Mouse (Mus musculus) midbrain, embryonic 11.5 days (tissue): Measurements from ENCODE around the gene 4930505A04Rik. TPM values are rescaled to one million over a fixed set of nuclear protein-coding genes. Genes with fewer than 3 reads are reported as not detected.
"Not testable (repeated sequence)": the region's sequence is repeated elsewhere in the genome, so short reads cannot be mapped to it uniquely, and the experiment has no call there.

ENCODE experiments used
- ATAC-seq: fragments of 200-750 bp; cut with Nextera tagmentation; 2 replicates; pipeline ENCODE4 v1.8.0; 2017; ENCODE audit warnings: moderate TSS enrichment, moderate library complexity; ENCODE audit not compliant: low FRiP score
- DNase-seq: peaks from one replicate; pipeline ENCODE4 v3.0.0; 2015; ENCODE audit warnings: low spot score; ENCODE audit errors: missing footprints
- H3K27ac ChIP-seq: fragments of 300-500 bp; sonication (generic); 2 replicates; pipeline ENCODE4 v1.5.1; 2014; ENCODE audit warnings: low read depth, low read length
- H3K27me3 ChIP-seq: fragments of 300-500 bp; sonication (generic); 2 replicates; pipeline ENCODE4 v1.6.1; 2014; ENCODE audit warnings: mild to moderate bottlenecking, low read length, moderate library complexity, mixed read lengths; ENCODE audit not compliant: control insufficient read depth, insufficient read depth
- H3K36me3 ChIP-seq: fragments of 300-500 bp; sonication (generic); 2 replicates; pipeline ENCODE4 v1.6.1; 2014; ENCODE audit warnings: mild to moderate bottlenecking, low read length, moderate library complexity, mixed read lengths; ENCODE audit not compliant: control insufficient read depth, insufficient read depth
- H3K4me1 ChIP-seq: fragments of 300-500 bp; sonication (generic); 2 replicates; pipeline ENCODE4 v1.6.1; 2014; ENCODE audit warnings: low read length; ENCODE audit not compliant: control insufficient read depth, insufficient read depth
- H3K4me2 ChIP-seq: fragments of 300-500 bp; sonication (generic); 2 replicates; pipeline ENCODE4 v1.6.1; 2014; ENCODE audit warnings: mild to moderate bottlenecking, moderate library complexity
- H3K4me3 ChIP-seq: fragments of 300-500 bp; sonication (generic); 2 replicates; pipeline ENCODE4 v1.5.1; 2014; ENCODE audit warnings: low read depth, low read length
- H3K9ac ChIP-seq: fragments of 300-500 bp; sonication (generic); 2 replicates; pipeline ENCODE4 v1.6.1; 2014; ENCODE audit warnings: low read length
- H3K9me3 ChIP-seq: fragments of 300-500 bp; sonication (generic); 2 replicates; pipeline ENCODE4 v1.6.1; 2016; ENCODE audit warnings: low read length; ENCODE audit not compliant: control insufficient read depth
- WGBS: fragments of 180-500 bp; shearing (Covaris S2); extraction: QIAGEN DNeasy Blood & Tissue Kit; methylation state at CpG from one replicate; pipeline ENCODE4 v1.1.7; 2014; 5-methylcytosine and 5-hydroxymethylcytosine counted together
- polyA plus RNA-seq: library from polyadenylated mRNA; unstranded; fragments of >200 nt; fragmentation: Nextera tagmentation; extraction: Ambion mirVana; gene quantifications from 2 replicates; pipeline ENCODE4 v1.2.1, GENCODE M21; 2014

The 4930505A04Rik gene
- polyA plus RNA-seq, 1 experiment from 2014 or later = not detected

DNA sequence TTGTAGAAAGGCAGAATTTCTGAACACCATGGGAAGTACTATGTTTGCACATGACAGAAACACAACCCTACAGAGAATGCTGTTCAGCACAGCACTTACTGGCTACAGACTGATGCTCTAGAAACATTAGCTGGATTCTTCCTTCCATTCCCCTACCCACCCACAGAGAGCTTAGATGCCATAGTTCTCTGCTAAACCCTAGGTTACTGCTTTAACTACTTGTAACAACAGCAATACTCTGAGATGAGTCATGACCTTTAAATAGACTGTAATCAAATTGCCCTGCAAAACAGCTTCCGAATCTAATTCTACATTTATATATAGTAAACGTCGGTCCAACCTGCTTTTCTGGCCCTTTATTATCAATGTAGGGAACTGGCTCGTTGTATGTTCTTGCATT is 17.3 kb downstream of the 4930505A04Rik start:
- 83% methylated on average over 4 of the region's 4 CpGs for WGBS
- H3K9me3 ChIP-seq = no peaks in the 10 kb centered on the region
- DNase-seq = no peak
- H3K27me3 ChIP-seq = no peaks in the 10 kb centered on the region
- H3K27ac ChIP-seq = no peak overlapping the region
- H3K4me3 ChIP-seq = no peak overlapping the region
- H3K9ac ChIP-seq = no peak overlapping the region
- no peaks in the 10 kb centered on the region for H3K4me1 ChIP-seq
- ATAC-seq = no peak
- H3K36me3 ChIP-seq = no peaks in the 10 kb centered on the region
- H3K4me2 ChIP-seq = no peak overlapping the region

DNA sequence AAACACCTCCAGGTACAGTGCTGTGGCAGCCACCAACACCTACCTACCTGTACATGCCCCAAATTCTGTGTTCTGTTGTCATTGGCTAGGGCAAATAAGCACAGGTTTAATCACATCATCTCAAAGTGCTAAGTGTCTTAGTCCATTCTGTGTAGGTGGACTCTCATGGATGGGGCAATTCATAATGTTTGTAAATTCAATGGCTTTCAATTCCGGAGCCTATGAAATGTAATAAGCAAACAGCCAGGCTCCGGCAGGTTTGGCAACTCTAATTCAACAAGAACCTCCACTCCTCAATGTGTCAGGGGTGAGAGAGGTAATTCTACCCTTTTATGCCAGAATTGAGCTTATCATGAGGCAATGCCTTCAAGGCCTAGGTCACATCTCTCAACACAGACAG is 23.5 kb downstream of the 4930505A04Rik start:
- ATAC-seq (no peak), DNase-seq (no peak)
- no peak overlapping the region for H3K4me3 ChIP-seq
- H3K4me1 ChIP-seq = no peaks in the 10 kb centered on the region
- no peak overlapping the region for H3K4me2 ChIP-seq
- no peaks in the 10 kb centered on the region for H3K27me3 ChIP-seq
- no peak overlapping the region for H3K9ac ChIP-seq
- H3K27ac ChIP-seq = no peak overlapping the region
- H3K36me3 ChIP-seq = no peaks in the 10 kb centered on the region
- WGBS = 96% methylated on average over 2 of the region's 2 CpGs
- H3K9me3 ChIP-seq = no peaks in the 10 kb centered on the region

DNA sequence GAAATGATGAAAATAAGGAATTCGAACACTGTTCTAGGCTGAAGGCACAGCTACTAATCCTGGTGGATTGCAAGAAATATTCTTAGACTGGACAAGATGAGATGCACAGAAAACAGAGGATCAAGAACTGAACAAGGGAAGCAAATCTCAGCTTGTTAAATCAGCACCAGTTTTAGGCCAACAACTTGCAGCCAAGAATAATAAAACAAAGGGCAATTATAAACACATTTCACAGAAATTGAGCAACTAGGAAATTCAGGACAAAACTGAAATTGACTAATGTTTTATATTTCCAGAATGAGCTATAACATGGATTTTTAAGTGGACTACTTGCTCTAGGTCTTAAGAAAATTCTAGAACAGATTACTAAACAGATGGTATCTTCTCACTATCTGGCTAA is 24.1 kb downstream of the 4930505A04Rik start:
- no peak overlapping the region for H3K27ac ChIP-seq
- DNase-seq (no peak), ATAC-seq (no peak)
- H3K9ac ChIP-seq = no peak overlapping the region
- 87% methylated on average over 1 of the region's 1 CpGs for WGBS
- H3K9me3 ChIP-seq = no peaks in the 10 kb centered on the region
- H3K4me1 ChIP-seq = no peaks in the 10 kb centered on the region
- H3K36me3 ChIP-seq = no peaks in the 10 kb centered on the region
- H3K27me3 ChIP-seq = no peaks in the 10 kb centered on the region
- no peak overlapping the region for H3K4me3 ChIP-seq
- H3K4me2 ChIP-seq = no peak overlapping the region

DNA sequence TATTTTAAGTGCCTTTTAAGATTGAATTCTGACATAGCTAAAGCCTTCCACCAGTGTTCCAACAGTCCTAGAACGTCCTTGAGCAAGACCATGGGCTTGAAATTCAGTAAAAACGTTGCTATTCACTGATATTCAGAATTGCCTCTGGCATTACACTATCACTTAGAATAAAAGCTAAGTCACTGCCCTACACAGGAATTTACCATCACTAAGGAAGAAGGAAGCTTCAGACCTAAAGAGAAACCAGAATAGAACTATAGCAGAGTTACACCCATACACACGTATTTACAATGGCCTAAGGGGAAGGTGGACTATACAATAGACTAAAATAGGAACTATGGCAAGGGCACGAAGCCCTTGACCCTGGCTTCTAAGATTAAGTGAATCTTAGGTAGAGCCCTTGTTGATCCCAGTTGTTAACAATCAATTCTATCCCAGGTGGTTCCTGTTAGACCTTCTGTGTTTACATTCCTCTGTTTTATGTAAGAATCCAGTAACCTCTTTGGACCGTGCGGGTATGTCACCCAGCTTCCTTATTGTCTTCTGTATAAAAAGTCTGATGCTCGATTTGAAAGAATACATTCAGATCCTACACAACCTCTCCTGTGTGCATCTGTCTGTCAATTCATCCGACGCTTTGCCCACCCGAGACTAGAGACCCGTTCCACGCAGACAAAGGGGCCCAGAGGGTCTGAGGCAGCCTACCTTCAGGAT is 27.3 kb downstream of the 4930505A04Rik start:
- WGBS = 85% methylated on average over 12 of the region's 12 CpGs
- not testable (repeated sequence) for ATAC-seq

DNA sequence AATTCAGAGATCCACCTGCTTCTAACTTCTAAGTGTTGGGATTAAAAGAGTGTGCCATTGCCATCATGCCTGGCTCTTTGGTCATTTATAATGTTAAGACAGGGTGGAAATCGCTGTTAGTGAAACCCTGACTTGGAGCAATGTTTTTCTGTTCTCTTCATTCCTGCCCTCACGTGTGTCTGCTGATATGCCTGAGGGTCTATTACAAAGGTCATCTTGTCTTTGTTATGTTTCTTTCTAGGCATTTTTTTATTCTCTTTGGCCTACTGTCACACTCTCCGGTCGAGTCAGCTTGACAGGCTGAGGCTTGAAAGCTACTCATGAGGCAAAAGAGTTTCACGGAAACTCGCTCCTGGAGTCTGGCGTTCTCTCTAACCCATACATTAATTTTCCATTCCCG is 27.9 kb downstream of the 4930505A04Rik start:
- DNase-seq (no peak), ATAC-seq (no peak)
- WGBS = 85% methylated on average over 7 of the region's 8 CpGs
- no peak overlapping the region for H3K27ac ChIP-seq
- H3K4me2 ChIP-seq = no peak overlapping the region
- H3K4me1 ChIP-seq = no peaks in the 10 kb centered on the region
- no peaks in the 10 kb centered on the region for H3K9me3 ChIP-seq
- H3K27me3 ChIP-seq = no peaks in the 10 kb centered on the region
- H3K36me3 ChIP-seq = no peaks in the 10 kb centered on the region
- H3K9ac ChIP-seq = no peak overlapping the region
- no peak overlapping the region for H3K4me3 ChIP-seq

More for the DNA sequence above, 27.3 kb downstream of the 4930505A04Rik start:
- H3K9ac ChIP-seq, H3K4me2 ChIP-seq, H3K9me3 ChIP-seq, H3K36me3 ChIP-seq, H3K27ac ChIP-seq, H3K27me3 ChIP-seq, H3K4me1 ChIP-seq, H3K4me3 ChIP-seq, DNase-seq: not testable (repeated sequence)

DNA sequence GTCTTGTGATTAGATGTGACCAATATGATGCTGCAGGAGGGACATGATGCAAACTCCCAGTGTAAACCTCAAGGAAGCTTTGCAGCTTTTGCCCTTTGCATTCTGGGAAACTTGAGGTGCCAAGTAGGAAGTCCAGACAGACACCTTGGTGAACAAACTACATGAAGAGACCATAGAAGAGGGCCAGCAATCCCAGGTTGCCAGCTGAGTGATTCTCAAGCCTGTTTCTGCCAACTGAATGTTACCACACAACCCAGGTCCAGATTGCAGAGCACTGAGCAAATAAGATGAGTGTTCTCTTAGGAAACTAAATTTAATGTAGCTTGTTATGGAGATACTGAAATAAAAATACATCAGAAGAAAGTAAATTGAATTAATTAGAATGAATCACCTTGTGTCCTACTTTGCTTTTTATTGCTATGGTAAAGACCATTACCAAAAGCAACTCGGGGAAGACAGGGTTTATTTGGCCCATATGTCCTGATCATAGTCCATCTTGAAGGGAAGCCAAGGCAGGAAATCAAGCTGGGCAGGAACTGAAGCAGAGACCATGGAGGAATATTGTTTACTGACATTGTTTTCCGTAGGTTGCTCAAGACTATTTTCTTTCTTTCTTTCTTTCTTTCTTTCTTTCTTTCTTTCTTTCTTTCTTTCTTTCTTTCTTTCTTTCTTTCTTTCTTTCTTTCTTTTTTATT is 38.2 kb downstream of the 4930505A04Rik start:
- ATAC-seq = no peak
- H3K4me3 ChIP-seq = no peak overlapping the region
- H3K27ac ChIP-seq = no peak overlapping the region
- no peaks in the 10 kb centered on the region for H3K36me3 ChIP-seq
- no peaks in the 10 kb centered on the region for H3K9me3 ChIP-seq
- H3K9ac ChIP-seq = no peak overlapping the region
- DNase-seq = no peak
- WGBS = 85% methylated on average over 2 of the region's 2 CpGs
- no peaks in the 10 kb centered on the region for H3K27me3 ChIP-seq
- H3K4me1 ChIP-seq = no peaks in the 10 kb centered on the region
- no peak overlapping the region for H3K4me2 ChIP-seq

DNA sequence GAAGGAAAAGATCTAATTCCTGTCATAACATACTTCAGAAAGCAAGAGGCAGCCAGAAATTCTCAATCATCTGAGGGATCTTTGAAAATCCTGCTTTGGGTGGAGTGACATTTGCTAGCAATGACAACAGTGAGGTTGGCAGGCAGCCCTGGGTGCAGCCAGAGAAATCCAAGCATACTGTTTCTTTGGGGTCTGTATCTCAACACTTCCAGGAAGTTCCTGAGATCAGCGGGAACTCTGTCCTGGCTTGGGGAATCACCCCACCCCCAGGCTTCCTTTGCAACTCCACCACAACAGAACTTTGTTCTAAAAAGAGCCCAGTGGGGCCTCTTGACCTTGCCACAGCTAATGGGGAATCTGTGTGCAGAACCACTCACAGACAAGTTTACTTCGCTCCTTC is 66.0 kb downstream of the 4930505A04Rik start:
- Histone ChIP-seq H3K4me2 (no peak overlapping the region), H3K4me1 (no peaks in the 10 kb centered on the region), H3K27ac (no peak overlapping the region), H3K9me3 (no peaks in the 10 kb centered on the region), H3K9ac (no peak overlapping the region), H3K36me3 (no peaks in the 10 kb centered on the region), H3K4me3 (no peak overlapping the region), H3K27me3 (no peaks in the 10 kb centered on the region)
- WGBS = 59% methylated on average over 2 of the region's 2 CpGs
- no peak for DNase-seq
- ATAC-seq = no peak

DNA sequence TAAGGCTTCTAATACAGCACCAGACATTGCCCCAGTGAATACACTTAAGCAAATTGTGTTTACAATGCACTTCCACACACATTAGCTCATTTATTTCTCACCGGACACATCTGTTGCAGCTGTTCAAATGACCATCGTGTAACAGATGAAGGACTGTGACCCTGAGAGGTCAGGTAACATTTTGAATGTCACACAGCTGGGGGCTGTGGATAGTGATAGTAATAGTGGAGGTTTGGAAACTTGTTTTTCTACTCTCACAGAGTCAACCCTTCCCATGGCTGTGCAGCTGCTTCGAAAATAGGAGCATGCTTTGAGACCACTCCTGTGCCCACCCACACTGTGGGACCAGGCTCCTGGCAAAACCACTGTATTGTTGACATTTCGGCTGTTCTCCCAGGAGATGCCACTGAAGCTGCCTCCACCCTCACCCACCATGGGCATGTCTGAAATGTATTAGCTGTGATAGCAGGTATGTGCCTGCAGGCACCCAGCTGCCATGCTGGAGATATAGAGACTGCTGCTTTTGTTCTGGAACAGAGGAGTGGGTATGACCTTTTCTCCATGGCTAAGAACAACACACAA is 66.9 kb downstream of the 4930505A04Rik start:
- Histone ChIP-seq H3K4me1 (no peaks in the 10 kb centered on the region), H3K27me3 (no peaks in the 10 kb centered on the region), H3K4me2 (no peak overlapping the region), H3K27ac (no peak overlapping the region), H3K36me3 (no peaks in the 10 kb centered on the region), H3K9ac (no peak overlapping the region), H3K9me3 (no peaks in the 10 kb centered on the region), H3K4me3 (no peak overlapping the region)
- ATAC-seq (no peak), DNase-seq (no peak)
- 77% methylated on average over 4 of the region's 4 CpGs for WGBS

DNA sequence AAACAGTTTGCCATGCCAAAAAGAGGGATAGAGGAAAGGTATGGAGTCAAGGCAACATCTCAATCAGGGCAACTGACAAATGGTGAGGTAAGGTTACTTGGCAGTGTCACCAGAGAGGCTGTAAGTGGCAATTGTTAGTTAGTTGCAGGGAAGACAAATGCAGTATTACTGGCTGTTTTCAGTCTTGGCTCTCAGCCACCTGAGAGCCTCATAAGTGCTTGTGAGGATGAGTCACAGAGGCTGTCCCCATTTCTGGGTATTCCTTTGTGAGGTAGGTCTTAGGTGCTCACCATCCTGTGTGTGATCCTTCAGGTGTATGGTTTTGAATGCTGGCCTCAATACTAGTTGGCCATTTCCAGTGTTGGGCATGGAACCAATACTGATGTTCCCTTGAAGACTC is 77.3 kb downstream of the 4930505A04Rik start:
- Histone ChIP-seq H3K36me3 (no peaks in the 10 kb centered on the region), H3K9ac (no peak overlapping the region), H3K4me1 (no peaks in the 10 kb centered on the region), H3K9me3 (no peaks in the 10 kb centered on the region), H3K27me3 (no peaks in the 10 kb centered on the region), H3K4me2 (no peak overlapping the region), H3K27ac (no peak overlapping the region), H3K4me3 (no peak overlapping the region)
- no peak for ATAC-seq
- no peak for DNase-seq
